Mouse (Mus musculus) embryo, embryonic 11.5 days (tissue): ENCODE results near the gene Grik4.

Experiments used
- DNase-seq: peaks from one replicate; pipeline ENCODE4 v3.0.0-alpha.2; 2012; ENCODE audit warnings: low read depth, low spot score

The Grik4 gene

GRCm38 (mm10) chr9:42673385-42674016 is 270.8 kb downstream of the Grik4 start:
- DNase-seq: no peak

GRCm38 (mm10) chr9:42672982-42673381 is 271.3 kb downstream of the Grik4 start:
- no peak for DNase-seq

GRCm38 (mm10) chr9:42670619-42671018 is 273.7 kb downstream of the Grik4 start:
- DNase-seq: no peak

- no peak for DNase-seq
Measured at GRCm38 (mm10) chr9:42661481-42661880, 282.8 kb downstream of the Grik4 start.

GRCm38 (mm10) chr9:42652756-42653155 is 291.5 kb downstream of the Grik4 start:
- peak; percentile 70 for DNase-seq

GRCm38 (mm10) chr9:42652309-42652708 is 292.0 kb downstream of the Grik4 start:
- DNase-seq: no peak

GRCm38 (mm10) chr9:42649872-42650271 is 294.4 kb downstream of the Grik4 start:
- no peak for DNase-seq

- DNase-seq: no peak
Measured at GRCm38 (mm10) chr9:42648051-42648450, 296.2 kb downstream of the Grik4 start.

GRCm38 (mm10) chr9:42647596-42647995 is 296.7 kb downstream of the Grik4 start:
- DNase-seq: no peak

GRCm38 (mm10) chr9:42646821-42647220 is 297.5 kb downstream of the Grik4 start:
- DNase-seq: no peak

GRCm38 (mm10) chr9:42645161-42645560 is 299.1 kb downstream of the Grik4 start:
- no peak for DNase-seq

- no peak for DNase-seq
Measured at GRCm38 (mm10) chr9:42642821-42643220, 301.5 kb downstream of the Grik4 start.

- DNase-seq: no peak
Measured at GRCm38 (mm10) chr9:42641550-42642117, 302.7 kb downstream of the Grik4 start.

GRCm38 (mm10) chr9:42636446-42636845 is 307.8 kb downstream of the Grik4 start:
- no peak for DNase-seq

- no peak for DNase-seq
Measured at GRCm38 (mm10) chr9:42631479-42631878, 312.8 kb downstream of the Grik4 start.

- no peak for DNase-seq
Measured at GRCm38 (mm10) chr9:42627634-42628033, 316.7 kb downstream of the Grik4 start.

- no peak for DNase-seq
Measured at GRCm38 (mm10) chr9:42627146-42627545, 317.1 kb downstream of the Grik4 start.

GRCm38 (mm10) chr9:42626226-42626775 is 318.0 kb downstream of the Grik4 start:
- DNase-seq: no peak

- no peak for DNase-seq
Measured at GRCm38 (mm10) chr9:42614409-42614808, 329.9 kb downstream of the Grik4 start.

GRCm38 (mm10) chr9:42613827-42614226 is 330.5 kb downstream of the Grik4 start:
- no peak for DNase-seq

GRCm38 (mm10) chr9:42612482-42612991 is 331.8 kb downstream of the Grik4 start:
- no peak for DNase-seq

- DNase-seq: no peak
Measured at GRCm38 (mm10) chr9:42601445-42601844, 342.8 kb downstream of the Grik4 start.

- no peak for DNase-seq
Measured at GRCm38 (mm10) chr9:42597525-42597924, 346.8 kb downstream of the Grik4 start.
